Mouse (Mus musculus) cortical plate, adult 2 months (tissue): Measurements from ENCODE around the gene Ddx5.

Experiments
- CTCF ChIP-seq: fragments of 200-500 bp; IDR thresholded peaks from 2 replicates; pipeline ENCODE4 v1.5.1; 2011; ENCODE audit warnings: mild to moderate bottlenecking, control low read depth, low read length; ENCODE audit not compliant: insufficient read depth; ENCODE audit errors: extremely low read depth
- POLR2A ChIP-seq: fragments of 200-500 bp; IDR thresholded peaks from 2 replicates; pipeline ENCODE4 v1.6.1; 2011; ENCODE audit warnings: mild to moderate bottlenecking, low read length, control low read depth; ENCODE audit not compliant: insufficient read depth; ENCODE audit errors: extremely low read depth

- no peak for TF ChIP-seq POLR2A
- TF ChIP-seq CTCF, result no peak
These were observed 29.4 kb upstream of the Ddx5 start for GRCm38 (mm10) chr11:106818341-106818740.
